Mouse (Mus musculus) A20 (cell line): ENCODE data around the gene Ankrd2.
"Not testable (repeated sequence)": the region's sequence is repeated elsewhere in the genome, so short reads cannot be mapped to it uniquely, and the experiment has no call there.

Source experiments
- DNase-seq: peaks from one replicate; pipeline ENCODE4 v3.0.0-alpha.2; 2011; ENCODE audit warnings: low read depth, low spot score

Ankrd2 gene

GRCm38 (mm10) chr19:42054255-42054654 lies 18.5 kb downstream of the Ankrd2 start:
- no peak for DNase-seq

- no peak for DNase-seq
These were observed 20.1 kb downstream of the Ankrd2 start for GRCm38 (mm10) chr19:42055881-42056280.

- DNase-seq = no peak
These were observed 21.1 kb downstream of the Ankrd2 start for GRCm38 (mm10) chr19:42056719-42057409.

- DNase-seq = no peak
These were observed 22.6 kb downstream of the Ankrd2 start for GRCm38 (mm10) chr19:42058426-42058825.

- no peak for DNase-seq
These were observed 25.6 kb downstream of the Ankrd2 start for GRCm38 (mm10) chr19:42061443-42061842.

GRCm38 (mm10) chr19:42068441-42069240 lies 32.8 kb downstream of the Ankrd2 start:
- DNase-seq = no peak

GRCm38 (mm10) chr19:42069241-42069525 lies 33.4 kb downstream of the Ankrd2 start:
- DNase-seq = no peak

- DNase-seq = no peak
These were observed 35.4 kb downstream of the Ankrd2 start for GRCm38 (mm10) chr19:42071221-42071620.

- DNase-seq = no peak
These were observed 36.2 kb downstream of the Ankrd2 start for GRCm38 (mm10) chr19:42071886-42072608.

GRCm38 (mm10) chr19:42072802-42073201 lies 37.0 kb downstream of the Ankrd2 start:
- DNase-seq = peak; percentile 30

- DNase-seq = no peak
These were observed 39.3 kb downstream of the Ankrd2 start for GRCm38 (mm10) chr19:42075051-42075450.

- DNase-seq = no peak
These were observed 40.2 kb downstream of the Ankrd2 start for GRCm38 (mm10) chr19:42075992-42076391.

- DNase-seq = no peak
These were observed 42.8 kb downstream of the Ankrd2 start for GRCm38 (mm10) chr19:42078566-42078965.

- no peak for DNase-seq
These were observed 43.2 kb downstream of the Ankrd2 start for GRCm38 (mm10) chr19:42079006-42079405.

- DNase-seq = no peak
These were observed 44.1 kb downstream of the Ankrd2 start for GRCm38 (mm10) chr19:42079950-42080349.

GRCm38 (mm10) chr19:42080469-42080868 lies 44.7 kb downstream of the Ankrd2 start:
- DNase-seq = no peak

GRCm38 (mm10) chr19:42081613-42082012 lies 45.8 kb downstream of the Ankrd2 start:
- DNase-seq = not testable (repeated sequence)

GRCm38 (mm10) chr19:42085690-42086089 lies 49.9 kb downstream of the Ankrd2 start:
- no peak for DNase-seq

- no peak for DNase-seq
These were observed 50.4 kb downstream of the Ankrd2 start, which contains the start of gene Morn4 for GRCm38 (mm10) chr19:42086166-42086565. Morn4 (minus strand) TSS chr19:42086357.

- DNase-seq = peak; percentile 91
These were observed 53.4 kb downstream of the Ankrd2 start for GRCm38 (mm10) chr19:42089103-42089747.

- peak; percentile 100 for DNase-seq
These were observed 54.2 kb downstream of the Ankrd2 start, which contains the start of gene Pi4k2a for GRCm38 (mm10) chr19:42089748-42090595. Pi4k2a (plus strand) TSS chr19:42090470.
